Mouse (Mus musculus) limb, embryonic 10.5 days (tissue): Measurements from ENCODE around the gene Itih3. TPM values are rescaled to one million over a fixed set of nuclear protein-coding genes. Genes with fewer than 3 reads are reported as not detected.

Experiments
- DNase-seq: peaks from one replicate; pipeline ENCODE4 v3.0.0-alpha.2; 2017; ENCODE audit warnings: low spot score
- H3K27ac ChIP-seq: fragments of 300-500 bp; sonication (generic); 2 replicates; pipeline ENCODE4 v1.5.1; 2016; ENCODE audit warnings: mild to moderate bottlenecking
- H3K27me3 ChIP-seq: fragments of 300-500 bp; sonication (generic); 2 replicates; pipeline ENCODE4 v1.6.1; 2016; ENCODE audit warnings: low read depth, mild to moderate bottlenecking; ENCODE audit not compliant: poor library complexity, severe bottlenecking
- H3K36me3 ChIP-seq: fragments of 300-500 bp; sonication (generic); 2 replicates; pipeline ENCODE4 v1.6.1; 2016; ENCODE audit warnings: mild to moderate bottlenecking, moderate library complexity
- H3K4me1 ChIP-seq: fragments of 300-500 bp; sonication (generic); 2 replicates; pipeline ENCODE4 v1.6.1; 2016
- H3K4me3 ChIP-seq: fragments of 300-500 bp; sonication (generic); 2 replicates; pipeline ENCODE4 v1.5.1; 2016; ENCODE audit warnings: mild to moderate bottlenecking, moderate library complexity
- H3K9me3 ChIP-seq: fragments of 300-500 bp; sonication (generic); replicated peaks from 2 replicates; pipeline ENCODE4 v1.6.1; 2016; ENCODE audit warnings: mild to moderate bottlenecking
- WGBS: fragments of 180-500 bp; shearing (Covaris S2); methylation state at CpG from one replicate; pipeline ENCODE4 v1.1.7; 2016; 5-methylcytosine and 5-hydroxymethylcytosine counted together
- polyA plus RNA-seq: library from polyadenylated mRNA; unstranded; fragments of >200 nt; fragmentation: Nextera tagmentation; extraction: Ambion mirVana; gene quantifications from 2 replicates; pipeline ENCODE4 v1.2.1, GENCODE M21; 2016

Itih3 gene
- polyA plus RNA-seq, 1 experiment from 2014 or later, result not detected

GRCm38 (mm10) chr14:30869391-30869801 lies 54.2 kb downstream of the Itih3 start:
- no peak for DNase-seq
- WGBS, result 90% methylated on average over 8 of the region's 8 CpGs
- Histone ChIP-seq H3K27ac (peak overlapping the region; percentile 70), H3K4me3 (no peak overlapping the region), H3K9me3 (no peaks in the 10 kb centered on the region), H3K36me3 (peaks cover 74% of the 10 kb centered on the region), H3K4me1 (peaks cover 18% of the 10 kb centered on the region), H3K27me3 (no peaks in the 10 kb centered on the region)

GRCm38 (mm10) chr14:30868826-30869225 lies 54.7 kb downstream of the Itih3 start:
- Histone ChIP-seq H3K27me3 (no peaks in the 10 kb centered on the region), H3K4me1 (peaks cover 18% of the 10 kb centered on the region), H3K27ac (peak overlapping the region; percentile 70; the same call in 1 of the 2 replicates), H3K4me3 (no peak overlapping the region), H3K36me3 (peaks cover 74% of the 10 kb centered on the region), H3K9me3 (no peaks in the 10 kb centered on the region)
- DNase-seq, result no peak
- 94% methylated on average over 10 of the region's 10 CpGs for WGBS

GRCm38 (mm10) chr14:30867042-30867441 lies 56.5 kb downstream of the Itih3 start:
- 34% methylated on average over 5 of the region's 5 CpGs for WGBS
- no peaks in the 10 kb centered on the region for H3K9me3 ChIP-seq
- no peaks in the 10 kb centered on the region for H3K27me3 ChIP-seq
- peak; percentile 76 for DNase-seq
- no peak overlapping the region for H3K27ac ChIP-seq
- peaks cover 18% of the 10 kb centered on the region for H3K4me1 ChIP-seq
- H3K36me3 ChIP-seq, result peaks cover 58% of the 10 kb centered on the region
- H3K4me3 ChIP-seq, result no peak overlapping the region

GRCm38 (mm10) chr14:30865311-30865710 lies 58.2 kb downstream of the Itih3 start:
- WGBS, result 74% methylated on average over 3 of the region's 3 CpGs
- Histone ChIP-seq H3K9me3 (no peaks in the 10 kb centered on the region), H3K36me3 (peaks cover 47% of the 10 kb centered on the region), H3K4me1 (peaks cover 11% of the 10 kb centered on the region), H3K4me3 (no peak overlapping the region), H3K27me3 (no peaks in the 10 kb centered on the region), H3K27ac (no peak overlapping the region)
- DNase-seq, result no peak

DNA sequence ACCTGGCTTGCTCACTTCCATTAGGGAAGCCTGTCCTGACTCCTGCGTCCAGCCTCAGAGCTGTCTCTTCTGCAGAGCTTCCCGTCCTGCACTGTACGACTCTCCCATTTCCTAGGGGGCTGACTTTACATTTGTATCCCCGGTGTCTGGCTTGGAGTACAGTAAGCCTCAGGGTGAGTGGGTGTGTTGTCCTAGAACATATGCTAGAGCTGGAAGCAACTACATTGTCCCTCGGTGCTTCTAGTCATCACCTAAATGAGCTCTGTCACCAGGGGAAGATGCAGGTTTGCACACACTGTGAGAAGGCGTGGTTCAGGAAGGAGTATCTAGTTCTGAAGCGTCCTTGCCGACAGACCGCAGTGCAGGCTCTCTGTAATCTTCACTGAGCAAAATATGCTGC lies 61.2 kb downstream of the Itih3 start:
- Histone ChIP-seq H3K36me3 (peaks cover 34% of the 10 kb centered on the region), H3K4me1 (no peaks in the 10 kb centered on the region), H3K27ac (no peak overlapping the region), H3K9me3 (no peaks in the 10 kb centered on the region), H3K4me3 (no peak overlapping the region), H3K27me3 (no peaks in the 10 kb centered on the region)
- WGBS, result 91% methylated on average over 9 of the region's 9 CpGs
- no peak for DNase-seq

- DNase-seq, result no peak
- WGBS, result 75% methylated on average over 16 of the region's 16 CpGs
- Histone ChIP-seq H3K27me3 (no peaks in the 10 kb centered on the region), H3K4me1 (no peaks in the 10 kb centered on the region), H3K4me3 (no peak overlapping the region), H3K9me3 (no peaks in the 10 kb centered on the region), H3K27ac (no peak overlapping the region), H3K36me3 (peaks cover 29% of the 10 kb centered on the region)
Observed at GRCm38 (mm10) chr14:30861421-30862125, 62.0 kb downstream of the Itih3 start.

Other genes with a start within 250 kb of the Itih3 start
- gene Sfmbt1, start 208.9 kb downstream of the Itih3 start, polyA plus RNA-seq, result 16.5 and 17.5 TPM in 2 replicates
- gene Tmem110, start 98.2 kb downstream of the Itih3 start, polyA plus RNA-seq, result 32.0 and 37.6 TPM in 2 replicates
- gene Mustn1, start 44.6 kb downstream of the Itih3 start, polyA plus RNA-seq, result 0.28 and 0.30 TPM in 2 replicates
- gene Itih4, start 37.3 kb downstream of the Itih3 start, polyA plus RNA-seq, result not detected in 2 replicates
- gene Itih1, start 19.5 kb upstream of the Itih3 start, polyA plus RNA-seq, result not detected in 2 replicates
- 19.7 and 19.8 TPM in 2 replicates for gene Nek4, start 27.6 kb upstream of the Itih3 start, polyA plus RNA-seq
- gene Glt8d1, start 77.6 kb upstream of the Itih3 start, polyA plus RNA-seq, result 28.4 and 38.2 TPM in 2 replicates
- gene Spcs1, start 77.9 kb upstream of the Itih3 start, polyA plus RNA-seq, result 259 and 262 TPM in 2 replicates
- gene Pbrm1, start 95.4 kb upstream of the Itih3 start, polyA plus RNA-seq, result 143 and 186 TPM in 2 replicates
- gene Gnl3, start 95.4 kb upstream of the Itih3 start, polyA plus RNA-seq, result 135 and 173 TPM in 2 replicates
- gene Smim4, start 205.2 kb upstream of the Itih3 start, polyA plus RNA-seq, result 54.2 and 65.3 TPM in 2 replicates
- 638 and 656 TPM in 2 replicates for gene Nt5dc2, start 207.3 kb upstream of the Itih3 start, polyA plus RNA-seq
- gene Stab1, start 244.9 kb upstream of the Itih3 start, polyA plus RNA-seq, result 14.2 and 14.5 TPM in 2 replicates